Mouse (Mus musculus) liver, embryonic 11.5 days (tissue): ENCODE results near the gene Otud7b. TPM values are rescaled to one million over a fixed set of nuclear protein-coding genes. Genes with fewer than 3 reads are reported as not detected.

ENCODE experiments used
- ATAC-seq: fragments of 200-750 bp; cut with Nextera tagmentation; replicated peaks from 2 replicates; pipeline ENCODE4 v1.8.0; 2017; ENCODE audit warnings: moderate number of reproducible peaks, mild to moderate bottlenecking, moderate TSS enrichment, moderate library complexity; ENCODE audit not compliant: low FRiP score
- DNase-seq: peaks from one replicate; pipeline ENCODE4 v3.0.0-alpha.2; 2017; ENCODE audit warnings: low spot score
- H3K27ac ChIP-seq: fragments of 300-500 bp; sonication (generic); 2 replicates; pipeline ENCODE4 v1.5.1; 2014; ENCODE audit warnings: mild to moderate bottlenecking, low read depth, low read length, control low read depth
- H3K27me3 ChIP-seq: fragments of 300-500 bp; sonication (generic); replicated peaks from 2 replicates; pipeline ENCODE4 v1.6.1; 2014; ENCODE audit warnings: low read length, mixed read lengths; ENCODE audit not compliant: control insufficient read depth, insufficient read depth
- H3K36me3 ChIP-seq: fragments of 300-500 bp; sonication (generic); 2 replicates; pipeline ENCODE4 v1.6.1; 2014; ENCODE audit warnings: mild to moderate bottlenecking, low read length, moderate library complexity, mixed read lengths; ENCODE audit not compliant: control insufficient read depth, insufficient read depth
- H3K4me1 ChIP-seq: fragments of 300-500 bp; sonication (generic); replicated peaks from 2 replicates; pipeline ENCODE4 v1.6.1; 2014; ENCODE audit warnings: low read length, mixed read lengths; ENCODE audit not compliant: control insufficient read depth, insufficient read depth
- H3K4me2 ChIP-seq: fragments of 300-500 bp; sonication (generic); 2 replicates; pipeline ENCODE4 v1.6.1; 2014; ENCODE audit warnings: mild to moderate bottlenecking, control low read depth, moderate library complexity
- H3K4me3 ChIP-seq: fragments of 300-500 bp; sonication (generic); 2 replicates; pipeline ENCODE4 v1.5.1; 2014; ENCODE audit warnings: low read depth, low read length, control low read depth
- H3K9ac ChIP-seq: fragments of 300-500 bp; sonication (generic); 2 replicates; pipeline ENCODE4 v1.6.1; 2014; ENCODE audit warnings: low read depth, low read length, control low read depth
- H3K9me3 ChIP-seq: fragments of 300-500 bp; sonication (generic); 2 replicates; pipeline ENCODE4 v1.6.1; 2016; ENCODE audit warnings: low read length, inconsistent platforms, mixed read lengths; ENCODE audit not compliant: control insufficient read depth
- WGBS: fragments of 180-500 bp; shearing (Covaris S2); extraction: QIAGEN DNeasy Blood & Tissue Kit; methylation state at CpG from one replicate; pipeline ENCODE4 v1.1.7; 2014; 5-methylcytosine and 5-hydroxymethylcytosine counted together
- polyA plus RNA-seq: library from polyadenylated mRNA; unstranded; fragments of >200 nt; fragmentation: Nextera tagmentation; extraction: Ambion mirVana; gene quantifications from 2 replicates; pipeline ENCODE4 v1.2.1, GENCODE M21; 2014

Gene Otud7b
- polyA plus RNA-seq, 1 experiment from 2014 or later, result 7.1 TPM

GRCm38 (mm10) chr3:96081006-96081405, 23.3 kb upstream of the Otud7b start:
- H3K4me3 ChIP-seq, result no peak overlapping the region
- peak; percentile 32 for DNase-seq
- no peak overlapping the region for H3K4me2 ChIP-seq
- H3K36me3 ChIP-seq, result no peaks in the 10 kb centered on the region
- no peaks in the 10 kb centered on the region for H3K27me3 ChIP-seq
- WGBS, result 59% methylated on average over 1 of the region's 1 CpGs
- H3K27ac ChIP-seq, result no peak overlapping the region
- H3K9me3 ChIP-seq, result no peaks in the 10 kb centered on the region
- H3K4me1 ChIP-seq, result peaks cover 10% of the 10 kb centered on the region
- no peak for ATAC-seq
- no peak overlapping the region for H3K9ac ChIP-seq

DNA sequence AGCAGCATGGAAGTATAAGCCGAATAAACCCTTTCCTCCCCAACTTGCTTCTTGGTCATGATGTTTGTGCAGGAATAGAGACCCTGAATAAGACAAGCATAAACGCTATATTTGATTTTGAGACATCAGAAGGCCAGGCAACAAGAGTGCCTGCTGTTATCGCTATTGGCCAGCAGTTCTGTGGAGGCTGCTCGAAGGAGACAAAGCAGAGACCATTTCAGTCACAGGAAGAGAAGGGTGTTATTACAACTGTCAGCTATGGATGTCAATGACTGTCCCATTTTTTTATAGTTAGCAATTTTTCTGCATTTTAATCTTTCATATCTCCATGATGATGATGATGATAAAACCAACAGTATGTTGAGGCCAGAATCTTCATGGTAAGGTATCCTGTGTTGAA, 22.7 kb upstream of the Otud7b start:
- H3K4me3 ChIP-seq, result no peak overlapping the region
- H3K4me2 ChIP-seq, result no peak overlapping the region
- no peak overlapping the region; the same call in 1 of the 2 replicates for H3K9ac ChIP-seq
- WGBS, result 74% methylated on average over 4 of the region's 4 CpGs
- no peaks in the 10 kb centered on the region for H3K9me3 ChIP-seq
- ATAC-seq (peak; percentile 36; the same call in 1 of the 2 replicates), DNase-seq (peak; percentile 15)
- no peaks in the 10 kb centered on the region for H3K36me3 ChIP-seq
- no peaks in the 10 kb centered on the region for H3K27me3 ChIP-seq
- no peak overlapping the region for H3K27ac ChIP-seq
- H3K4me1 ChIP-seq, result peaks cover 10% of the 10 kb centered on the region

DNA sequence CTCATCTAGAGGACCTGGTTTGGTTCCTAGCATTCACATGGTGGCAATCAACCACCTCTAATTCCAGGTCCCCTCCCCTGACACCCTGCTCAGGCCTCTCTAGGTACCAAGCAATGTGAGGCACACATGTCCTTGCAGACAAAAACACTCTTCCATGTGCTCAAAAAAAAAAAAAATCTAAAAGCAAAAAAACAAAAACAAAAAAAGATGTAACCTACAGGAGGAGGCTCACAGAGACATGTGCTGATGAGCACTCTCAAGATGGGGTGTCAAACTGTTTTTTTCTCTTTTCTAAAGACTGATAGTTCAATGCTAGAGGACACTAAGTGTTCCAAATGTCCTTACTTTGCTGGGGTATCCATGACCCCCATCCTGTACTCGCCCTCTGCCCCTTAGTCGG, 22.2 kb upstream of the Otud7b start:
- Histone ChIP-seq H3K27me3 (no peaks in the 10 kb centered on the region), H3K27ac (no peak overlapping the region), H3K9ac (peak overlapping the region; percentile 25; the same call in 1 of the 2 replicates), H3K4me1 (peaks cover 10% of the 10 kb centered on the region), H3K9me3 (no peaks in the 10 kb centered on the region), H3K4me3 (no peak overlapping the region), H3K36me3 (no peaks in the 10 kb centered on the region), H3K4me2 (no peak overlapping the region)
- no peak for ATAC-seq
- 74% methylated on average over 2 of the region's 2 CpGs for WGBS
- peak; percentile 22 for DNase-seq

- peaks cover 10% of the 10 kb centered on the region for H3K4me1 ChIP-seq
- H3K27ac ChIP-seq, result 0 out of 2 replicates have a peak overlapping the region, but pooled peaks have one; percentile 32
- H3K4me2 ChIP-seq, result peak overlapping the region; percentile 38; the same call in 1 of the 2 replicates
- H3K4me3 ChIP-seq, result no peak overlapping the region
- DNase-seq, result peak; percentile 29
- no peaks in the 10 kb centered on the region for H3K9me3 ChIP-seq
- 65% methylated on average over 15 of the region's 15 CpGs for WGBS
- ATAC-seq, result no peak
- no peaks in the 10 kb centered on the region for H3K27me3 ChIP-seq
- peak overlapping the region; percentile 37; the same call in 1 of the 2 replicates for H3K9ac ChIP-seq
- no peaks in the 10 kb centered on the region for H3K36me3 ChIP-seq
These were observed 21.4 kb upstream of the Otud7b start for GRCm38 (mm10) chr3:96082714-96083508.

DNA sequence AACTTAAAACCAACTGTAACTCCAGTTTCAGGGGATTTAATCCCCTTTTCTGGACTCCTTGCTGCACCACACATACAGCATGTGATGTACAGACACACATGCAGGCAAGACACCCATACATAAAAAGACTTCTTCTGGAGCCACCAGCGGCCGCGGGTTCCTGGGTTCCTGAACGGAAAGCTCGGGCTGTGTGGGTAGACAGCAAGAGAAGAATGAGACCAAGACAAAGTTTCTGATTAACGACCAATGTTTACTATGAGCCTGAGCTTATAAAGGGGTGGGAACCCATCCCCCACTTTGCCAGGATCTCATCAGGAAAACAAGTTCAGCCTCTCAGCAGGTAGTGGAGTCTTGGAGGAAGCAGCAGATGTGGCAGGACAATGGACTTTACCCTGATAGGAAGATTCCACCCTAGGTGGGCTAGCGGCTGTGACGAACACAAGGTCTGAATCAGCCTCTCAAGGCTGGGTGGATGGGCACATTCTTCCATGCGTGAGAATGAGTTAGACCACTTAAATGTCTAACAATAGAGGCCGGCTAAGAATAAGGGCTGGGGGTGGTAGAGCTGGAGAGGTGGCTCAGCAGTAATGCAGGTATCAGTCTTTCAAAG, 20.1 kb upstream of the Otud7b start:
- no peak overlapping the region for H3K27ac ChIP-seq
- no peak overlapping the region for H3K9ac ChIP-seq

DNA sequence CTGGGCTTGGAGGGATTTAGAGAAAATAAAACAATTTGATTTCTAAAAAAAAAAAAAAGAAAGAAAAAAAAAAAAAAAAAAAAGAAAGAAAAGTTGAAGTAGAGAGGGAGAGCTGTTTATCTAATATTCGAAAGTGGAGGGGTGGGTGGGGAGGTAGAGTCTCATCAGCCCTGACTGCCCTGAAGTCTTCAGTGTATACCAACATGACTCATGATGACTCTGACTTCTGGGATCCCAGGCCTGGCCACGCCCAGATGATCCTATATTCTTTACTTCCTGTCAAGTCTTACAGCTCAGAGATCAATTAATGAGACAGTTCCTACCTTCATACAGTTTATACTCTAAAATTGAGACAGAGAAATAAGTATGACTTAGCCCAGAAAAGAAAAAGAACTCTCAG, 17.1 kb upstream of the Otud7b start:
- no peaks in the 10 kb centered on the region for H3K27me3 ChIP-seq
- H3K9ac ChIP-seq, result no peak overlapping the region
- no peak for ATAC-seq
- no peaks in the 10 kb centered on the region for H3K9me3 ChIP-seq
- WGBS, result 60% methylated on average over 2 of the region's 2 CpGs
- no peak overlapping the region for H3K4me2 ChIP-seq
- no peaks in the 10 kb centered on the region for H3K36me3 ChIP-seq
- no peak overlapping the region for H3K4me3 ChIP-seq
- no peak overlapping the region for H3K27ac ChIP-seq
- peaks cover 9% of the 10 kb centered on the region for H3K4me1 ChIP-seq
- DNase-seq, result no peak

More for the DNA sequence above, 20.1 kb upstream of the Otud7b start:
- Histone ChIP-seq H3K27me3 (no peaks in the 10 kb centered on the region), H3K4me2 (no peak overlapping the region), H3K4me3 (no peak overlapping the region), H3K4me1 (peaks cover 10% of the 10 kb centered on the region), H3K36me3 (no peaks in the 10 kb centered on the region), H3K9me3 (no peaks in the 10 kb centered on the region)
- WGBS, result 79% methylated on average over 10 of the region's 10 CpGs
- ATAC-seq, result no peak
- peak; percentile 22 for DNase-seq

DNA sequence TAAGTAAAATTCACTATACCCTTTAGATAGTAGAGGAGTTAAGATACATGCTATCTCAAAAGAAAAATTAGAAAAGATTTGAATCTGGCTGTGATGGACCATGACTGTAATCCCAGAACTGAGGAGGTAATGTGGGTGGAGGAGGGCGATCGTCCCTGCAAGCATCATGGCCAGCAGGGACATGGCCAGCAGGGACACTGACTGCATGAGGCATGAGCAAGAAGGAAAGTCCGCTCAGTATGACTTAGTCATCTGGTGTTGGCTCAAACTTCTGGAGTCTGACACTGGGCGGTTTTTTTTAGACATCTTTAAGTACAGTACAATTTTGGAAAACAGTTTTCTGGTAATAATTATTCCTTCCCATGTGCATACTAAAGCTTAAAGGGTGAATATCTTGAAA, 16.5 kb upstream of the Otud7b start:
- 85% methylated on average over 4 of the region's 4 CpGs for WGBS
- Histone ChIP-seq H3K27me3 (no peaks in the 10 kb centered on the region), H3K27ac (no peak overlapping the region), H3K9me3 (no peaks in the 10 kb centered on the region), H3K4me1 (peaks cover 5% of the 10 kb centered on the region), H3K4me2 (no peak overlapping the region), H3K9ac (no peak overlapping the region), H3K4me3 (no peak overlapping the region), H3K36me3 (no peaks in the 10 kb centered on the region)
- DNase-seq, result no peak
- no peak for ATAC-seq

DNA sequence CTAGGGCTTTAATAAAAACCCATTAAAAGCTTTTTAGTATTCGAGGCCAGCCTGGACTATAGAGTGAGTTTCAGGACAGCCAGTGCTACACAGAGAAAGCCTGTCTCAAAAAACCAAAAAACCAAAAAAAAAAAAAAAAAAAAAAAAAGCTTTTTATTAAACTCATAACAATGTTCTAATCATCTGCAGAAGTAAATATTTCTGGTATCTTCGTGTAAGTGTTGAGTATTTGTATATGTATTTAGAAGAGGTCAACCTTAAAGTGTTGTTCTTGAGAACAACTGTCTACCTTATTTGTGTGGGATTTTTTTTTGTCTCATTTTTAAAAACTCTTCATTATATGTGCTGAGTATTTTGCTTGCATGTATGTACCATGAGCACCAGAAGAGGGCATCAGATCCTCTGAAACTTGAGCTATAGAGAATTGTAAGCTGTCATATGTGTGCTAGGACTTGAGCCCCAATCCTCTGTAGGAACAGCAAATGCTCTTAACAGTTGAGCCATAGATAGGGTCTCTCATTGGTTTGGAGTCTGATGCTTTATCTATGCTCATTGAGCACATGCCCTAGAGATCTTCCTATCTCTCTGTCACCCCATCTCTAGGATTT, 14.3 kb upstream of the Otud7b start:
- H3K4me3 ChIP-seq, result no peak overlapping the region
- H3K36me3 ChIP-seq, result no peaks in the 10 kb centered on the region
- H3K9ac ChIP-seq, result no peak overlapping the region
- ATAC-seq, result no peak
- no peak overlapping the region for H3K4me2 ChIP-seq
- 53% methylated on average over 2 of the region's 2 CpGs for WGBS
- no peaks in the 10 kb centered on the region for H3K9me3 ChIP-seq
- no peaks in the 10 kb centered on the region for H3K4me1 ChIP-seq
- peak; percentile 21 for DNase-seq
- no peaks in the 10 kb centered on the region for H3K27me3 ChIP-seq
- no peak overlapping the region for H3K27ac ChIP-seq
